Mouse (Mus musculus) v-Abl transformed pro-B cells (cell line): ENCODE results near the gene Erc2.

Source experiments
- in situ Hi-C, 2 experiments: fragments of 400-800 bp; cut with MboI; formaldehyde crosslinking; loops; one replicate each; pipeline ENCODE4 v1.15.1; 2025; ENCODE audit not compliant: unreplicated experiment in 2 of 2

Gene Erc2

GRCm38 (mm10) chr14:28243474-28243873 is 621.2 kb downstream of the Erc2 start:
- in situ Hi-C loops = no loop called here

GRCm38 (mm10) chr14:28262706-28263105 is 640.5 kb downstream of the Erc2 start:
- in situ Hi-C loops = no loop called here

DNA sequence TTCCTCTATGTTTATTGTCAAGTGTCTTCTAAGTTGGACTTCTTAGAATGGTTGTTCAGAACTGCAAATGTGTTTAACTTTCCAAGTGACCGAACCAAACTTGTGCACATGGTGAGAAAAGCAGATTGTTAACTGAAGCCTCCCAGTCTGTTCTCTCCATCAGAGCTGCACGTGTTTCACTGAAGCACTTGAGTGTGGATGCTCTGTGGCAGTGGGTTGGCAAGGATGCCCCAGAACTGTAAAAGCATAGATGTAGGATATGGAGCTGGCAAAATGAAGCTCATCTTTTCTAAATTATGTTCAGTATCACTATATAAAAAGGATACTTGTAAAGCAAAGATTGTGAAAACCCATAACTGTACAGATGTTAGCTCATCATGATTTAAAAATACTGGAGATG is 645.1 kb downstream of the Erc2 start:
- in situ Hi-C loops = no loop called here

DNA sequence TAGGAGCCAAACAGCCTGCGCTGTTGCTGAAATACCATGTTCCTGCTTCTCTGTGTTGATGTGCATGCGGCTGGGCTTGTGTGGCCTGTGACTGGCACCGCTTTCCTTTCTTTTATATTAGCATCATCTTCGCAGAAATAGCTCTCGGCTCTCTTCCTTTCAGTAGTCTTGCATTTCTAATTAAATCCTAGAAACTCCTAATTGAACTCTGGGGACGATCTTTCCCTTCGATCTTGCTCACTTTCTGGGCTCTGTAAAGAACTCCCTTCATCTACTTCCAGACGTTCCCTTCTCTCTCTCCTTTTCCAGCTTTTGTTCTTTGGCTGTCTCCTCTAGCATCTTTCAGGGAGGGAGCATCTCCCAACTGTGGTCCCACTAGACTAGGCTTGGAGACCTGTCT is 649.6 kb downstream of the Erc2 start:
- in situ Hi-C loops = no loop called here

DNA sequence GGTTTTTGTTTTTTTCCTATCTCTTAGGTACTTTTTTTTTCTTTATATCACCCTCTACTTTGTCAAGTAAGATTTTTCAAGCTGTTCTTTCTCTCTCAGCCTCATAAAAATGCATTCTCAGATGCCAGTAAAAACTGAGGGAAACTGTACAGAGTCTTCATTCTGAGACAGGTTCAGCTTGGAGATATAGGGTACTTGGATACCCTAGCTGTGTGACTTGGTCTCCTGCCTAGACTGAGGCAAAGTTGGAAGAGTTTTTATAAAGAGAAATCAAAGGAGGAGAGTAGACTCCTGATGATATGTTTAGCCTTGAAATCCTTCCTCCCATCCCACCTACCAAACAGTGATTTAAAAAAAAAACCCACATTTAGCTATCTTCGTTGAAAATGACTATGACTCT is 651.4 kb downstream of the Erc2 start:
- in situ Hi-C loops = no loop called here

DNA sequence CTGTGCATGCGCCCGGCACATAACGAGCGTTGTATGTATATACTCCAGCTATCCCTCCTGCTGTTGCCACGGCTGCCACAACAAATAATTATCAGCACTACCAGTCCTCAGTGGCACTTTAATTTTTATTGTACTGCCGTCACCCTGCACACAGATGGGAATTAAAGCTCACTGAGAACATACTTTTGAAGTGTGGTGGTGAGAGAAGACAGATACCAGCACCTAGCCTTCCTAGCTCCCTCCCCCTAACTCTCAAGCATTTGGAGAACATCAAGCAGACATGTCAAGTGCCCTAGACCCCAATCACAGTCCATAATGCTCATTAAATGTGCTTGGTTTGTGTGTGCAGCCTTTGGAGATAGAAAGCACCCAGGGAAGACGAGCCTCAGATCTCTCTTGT is 652.6 kb downstream of the Erc2 start:
- in situ Hi-C loops = no loop called here

- in situ Hi-C loops = no loop called here
Measured at GRCm38 (mm10) chr14:28278951-28279350, 656.7 kb downstream of the Erc2 start.

DNA sequence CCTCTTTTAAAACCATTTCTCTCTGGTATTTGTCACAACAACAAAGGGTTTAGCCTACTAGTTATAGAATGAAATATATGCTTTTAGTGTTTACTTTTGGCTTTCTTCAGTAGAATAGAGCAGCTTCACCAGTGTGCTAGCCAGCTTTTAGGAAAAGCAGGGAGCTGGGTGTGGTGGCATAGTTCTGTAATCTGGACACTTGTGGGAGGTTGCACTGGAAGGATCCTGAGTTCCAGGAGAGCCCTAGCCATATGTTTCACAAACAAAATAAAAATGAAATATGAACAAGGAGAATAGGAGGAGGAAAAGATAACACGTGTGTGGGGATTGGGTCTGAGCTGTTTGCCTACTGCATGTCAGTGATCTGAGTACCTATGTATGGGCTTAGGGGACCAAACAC is 658.1 kb downstream of the Erc2 start:
- in situ Hi-C loops = no loop called here

GRCm38 (mm10) chr14:28283319-28284095 is 661.3 kb downstream of the Erc2 start:
- in situ Hi-C loops = no loop called here

DNA sequence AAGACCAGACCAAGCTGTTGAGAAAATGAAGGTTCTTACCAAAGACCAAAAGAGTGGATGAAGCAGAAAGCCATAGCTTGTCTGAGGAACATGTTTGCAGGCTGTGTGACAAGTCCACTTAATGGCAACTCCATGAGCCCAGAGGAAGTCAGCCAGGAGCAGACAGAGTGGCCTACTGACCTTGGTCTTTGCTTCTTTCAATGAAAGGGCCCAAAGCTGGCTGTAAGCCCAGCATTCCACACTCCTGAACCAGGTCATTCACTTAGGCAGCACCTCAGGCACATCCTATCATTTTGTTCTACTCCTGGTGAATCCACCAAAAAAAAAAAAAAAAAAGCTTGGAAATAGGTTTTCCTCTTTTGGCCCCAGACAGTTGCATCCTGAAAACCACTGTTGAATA is 664.3 kb downstream of the Erc2 start:
- in situ Hi-C loops = no loop called here

- in situ Hi-C loops = no loop called here
Measured at GRCm38 (mm10) chr14:28288196-28288595, 666.0 kb downstream of the Erc2 start.

DNA sequence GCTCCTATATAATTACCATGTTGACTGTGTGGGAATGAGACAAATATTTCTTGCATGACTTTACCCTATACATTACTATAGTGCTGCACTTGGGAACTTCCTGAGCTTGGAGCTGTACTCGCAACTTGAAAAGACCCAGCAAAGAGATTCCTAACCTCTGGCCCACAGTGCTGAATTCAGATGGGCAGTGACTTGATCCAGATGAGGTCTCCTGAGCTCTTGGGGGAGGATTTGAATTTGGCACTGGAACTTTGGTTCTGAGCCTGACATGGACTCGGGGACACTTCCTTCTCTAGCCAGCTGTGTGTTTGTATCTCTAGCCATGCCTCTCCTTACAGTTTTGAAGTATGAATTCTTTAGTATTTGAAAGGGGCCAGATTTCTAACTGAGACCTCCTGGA is 666.7 kb downstream of the Erc2 start:
- in situ Hi-C loops = no loop called here

- in situ Hi-C loops = no loop called here
Measured at GRCm38 (mm10) chr14:28293921-28294320, 671.7 kb downstream of the Erc2 start.

- in situ Hi-C loops = no loop called here
Measured at GRCm38 (mm10) chr14:28295145-28295544, 672.9 kb downstream of the Erc2 start.

- in situ Hi-C loops = no loop called here
Measured at GRCm38 (mm10) chr14:28300095-28300494, 677.9 kb downstream of the Erc2 start.

DNA sequence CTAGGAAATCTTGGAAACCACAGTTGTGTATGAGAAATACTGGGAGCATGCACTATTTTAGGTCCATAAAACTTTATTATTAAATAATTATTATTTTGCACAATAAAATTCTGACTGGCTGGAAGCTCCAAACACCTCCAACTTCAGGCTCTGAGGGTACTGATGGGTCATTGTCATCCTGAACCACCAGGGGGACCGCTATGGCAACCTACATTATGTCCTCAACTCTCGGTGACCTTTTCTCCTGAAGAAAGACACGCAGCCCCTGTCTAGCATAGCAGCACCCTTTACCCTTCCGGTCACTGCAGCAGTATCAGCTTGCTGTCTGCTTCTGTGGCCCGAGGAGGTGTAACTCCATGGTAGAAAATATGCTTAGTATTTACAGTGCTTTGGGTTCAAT is 679.0 kb downstream of the Erc2 start:
- in situ Hi-C loops = no loop called here

- in situ Hi-C loops = no loop called here
Measured at GRCm38 (mm10) chr14:28304131-28304530, 681.9 kb downstream of the Erc2 start.

GRCm38 (mm10) chr14:28308661-28309060 is 686.4 kb downstream of the Erc2 start:
- in situ Hi-C loops = no loop called here

DNA sequence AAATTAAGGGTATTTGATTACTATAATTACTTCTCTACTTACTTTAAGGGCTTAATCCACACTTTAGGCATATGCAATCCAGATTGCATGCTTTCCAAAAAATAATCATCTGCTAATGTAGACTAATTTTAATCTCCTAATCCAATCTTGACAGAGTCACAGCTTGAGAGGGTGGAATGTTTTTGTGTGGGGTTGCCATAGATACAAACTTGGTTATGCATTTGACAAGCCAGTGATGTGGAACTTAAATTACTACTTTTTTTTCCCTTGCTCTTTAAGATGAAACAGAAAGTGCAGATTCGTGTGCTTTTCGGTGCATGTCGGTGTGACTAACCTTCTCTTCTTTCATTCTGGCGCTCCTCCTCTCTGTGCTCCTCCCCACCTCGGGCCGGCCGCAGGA is 694.6 kb downstream of the Erc2 start:
- in situ Hi-C loops = no loop called here

DNA sequence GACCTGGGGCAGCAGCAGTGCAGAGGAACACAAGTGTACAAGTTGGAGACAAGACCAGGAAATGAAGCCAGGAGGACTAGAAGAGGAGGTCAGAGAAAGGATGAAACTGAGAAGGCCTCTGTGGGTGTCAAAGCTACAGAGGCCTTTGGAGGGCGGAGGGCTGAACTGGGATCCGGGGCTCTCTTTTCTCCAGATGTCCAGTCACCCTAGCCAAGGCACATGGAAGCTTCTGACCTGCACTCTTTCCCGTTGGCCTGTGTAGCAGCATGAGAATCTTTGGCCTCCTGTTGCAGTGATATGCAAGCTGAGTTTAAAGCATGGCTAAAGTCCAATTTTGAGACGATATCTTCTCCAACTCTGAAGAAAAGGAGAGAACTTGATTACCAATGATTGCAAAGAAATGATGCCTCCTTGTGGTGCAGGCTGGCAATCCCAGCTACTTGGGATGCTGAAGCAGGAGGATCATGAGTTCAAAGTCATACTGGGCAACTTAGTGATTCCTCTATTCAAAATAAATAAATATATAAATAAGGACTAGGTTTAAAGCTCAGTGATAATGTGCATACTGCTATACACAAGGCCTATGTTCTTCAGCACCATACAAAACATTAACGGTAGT is 699.8 kb downstream of the Erc2 start:
- in situ Hi-C loops = no loop called here

DNA sequence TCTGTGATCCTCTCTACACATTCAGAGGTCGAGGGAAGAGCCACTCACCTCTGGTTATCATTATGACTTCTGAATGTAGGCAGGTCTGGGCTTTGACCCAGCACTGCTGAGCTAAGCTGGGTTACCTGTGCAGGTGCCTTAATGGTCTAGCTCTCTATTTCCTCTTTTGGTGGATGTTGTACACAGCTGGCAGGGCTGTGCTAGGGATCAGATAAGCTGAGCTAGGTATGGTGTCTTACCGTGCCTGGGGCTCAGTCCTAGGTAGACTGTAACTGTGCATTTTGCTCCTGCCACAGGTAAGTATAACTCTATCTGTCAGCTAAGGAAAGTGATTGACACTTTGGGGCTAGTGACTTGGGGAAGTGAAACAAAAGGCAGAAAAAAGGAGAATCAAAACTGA is 701.0 kb downstream of the Erc2 start:
- in situ Hi-C loops = no loop called here

- in situ Hi-C loops = no loop called here
Measured at GRCm38 (mm10) chr14:28323727-28324126, 701.5 kb downstream of the Erc2 start.
